Mouse (Mus musculus): ENCODE measurements around the gene Btbd9. TPM values are rescaled to one million over a fixed set of nuclear protein-coding genes. Genes with fewer than 3 reads are reported as not detected.

Btbd9 gene
- polyA plus RNA-seq, 1 experiment, result 15.3 TPM

DNA sequence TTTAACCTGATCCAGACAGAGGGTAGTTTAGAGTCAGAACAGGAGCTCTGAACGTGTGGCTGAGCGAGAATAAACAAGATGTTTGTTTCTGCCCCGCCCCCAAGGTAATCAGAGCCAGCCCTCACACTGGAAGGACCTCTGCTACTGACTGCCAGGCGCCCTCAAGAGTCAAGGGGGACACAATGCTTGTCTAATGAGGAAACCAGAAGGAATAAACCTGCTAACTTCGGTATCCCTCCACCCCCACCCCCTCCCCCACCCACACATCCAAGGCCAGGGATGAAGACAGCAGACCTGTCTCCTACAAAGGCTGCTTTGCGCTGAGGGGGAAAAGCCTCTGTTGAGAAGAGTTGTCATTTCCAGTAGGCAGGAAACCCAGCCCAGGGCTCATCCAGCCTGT, 18.6 kb upstream of the Btbd9 start:
- H3K36me3 ChIP-seq (ENCODE audit: control insufficient read depth, insufficient read depth), result peaks cover 65% of the 10 kb centered on the region
- no peaks in the 10 kb centered on the region for H3K27me3 ChIP-seq (ENCODE audit: control insufficient read depth, insufficient read depth, insufficient read length)
- no peak overlapping the region for H3K4me3 ChIP-seq (ENCODE audit: insufficient read depth, poor library complexity, severe bottlenecking)
- no peak overlapping the region for H3ac ChIP-seq (ENCODE audit: control insufficient read depth, insufficient read length, low read depth)
- no peaks in the 10 kb centered on the region for H3K79me2 ChIP-seq (ENCODE audit: control insufficient read depth, insufficient read depth)
- TF ChIP-seq CTCF (IDR thresholded peaks at IDR 0.05; ENCODE audit: control insufficient read depth, insufficient read depth, insufficient read length), result no peak
- H3K79me3 ChIP-seq (ENCODE audit: low read depth), result no peaks in the 10 kb centered on the region

GRCm38 (mm10) chr17:30594407-30594806, 18.1 kb upstream of the Btbd9 start:
- Histone ChIP-seq H3K79me2 (ENCODE audit: control insufficient read depth, insufficient read depth) (no peaks in the 10 kb centered on the region), H3ac (ENCODE audit: control insufficient read depth, insufficient read length, low read depth) (no peak overlapping the region), H3K4me3 (ENCODE audit: insufficient read depth, poor library complexity, severe bottlenecking) (no peak overlapping the region), H3K79me3 (ENCODE audit: low read depth) (no peaks in the 10 kb centered on the region), H3K27me3 (ENCODE audit: control insufficient read depth, insufficient read depth, insufficient read length) (no peaks in the 10 kb centered on the region), H3K36me3 (ENCODE audit: control insufficient read depth, insufficient read depth) (peaks cover 61% of the 10 kb centered on the region)
- TF ChIP-seq MYOD1 (IDR thresholded peaks at IDR 0.05; ENCODE audit: control insufficient read depth, insufficient read length, low read depth) (no peak), FOSL1 (IDR thresholded peaks at IDR 0.05; ENCODE audit: insufficient read depth, low read length, poor library complexity, severe bottlenecking) (no peak), MAX (IDR thresholded peaks at IDR 0.05) (no peak), CEBPB (IDR thresholded peaks at IDR 0.05; ENCODE audit: low read depth) (no peak), CTCF (IDR thresholded peaks at IDR 0.05; ENCODE audit: control insufficient read depth, insufficient read depth, insufficient read length) (no peak), MYOG (IDR thresholded peaks at IDR 0.05; ENCODE audit: control insufficient read depth, extremely low read depth, insufficient read length) (no peak), USF1 (IDR thresholded peaks at IDR 0.05; ENCODE audit: low read depth) (no peak)

GRCm38 (mm10) chr17:30590417-30591198, 14.3 kb upstream of the Btbd9 start:
- H3K36me3 ChIP-seq (ENCODE audit: control insufficient read depth, insufficient read depth), result peaks cover 24% of the 10 kb centered on the region
- TF ChIP-seq USF1 (IDR thresholded peaks at IDR 0.05; ENCODE audit: low read depth) (no peak), CTCF (IDR thresholded peaks at IDR 0.05; ENCODE audit: control insufficient read depth, insufficient read depth, insufficient read length) (peak; percentile 16)
- no peaks in the 10 kb centered on the region for H3K79me3 ChIP-seq (ENCODE audit: low read depth)
- no peak overlapping the region for H3K4me3 ChIP-seq (ENCODE audit: insufficient read depth, poor library complexity, severe bottlenecking)
- no peaks in the 10 kb centered on the region for H3K27me3 ChIP-seq (ENCODE audit: control insufficient read depth, insufficient read depth, insufficient read length)
- H3ac ChIP-seq (ENCODE audit: control insufficient read depth, insufficient read length, low read depth), result no peak overlapping the region
- H3K79me2 ChIP-seq (ENCODE audit: control insufficient read depth, insufficient read depth), result no peaks in the 10 kb centered on the region

DNA sequence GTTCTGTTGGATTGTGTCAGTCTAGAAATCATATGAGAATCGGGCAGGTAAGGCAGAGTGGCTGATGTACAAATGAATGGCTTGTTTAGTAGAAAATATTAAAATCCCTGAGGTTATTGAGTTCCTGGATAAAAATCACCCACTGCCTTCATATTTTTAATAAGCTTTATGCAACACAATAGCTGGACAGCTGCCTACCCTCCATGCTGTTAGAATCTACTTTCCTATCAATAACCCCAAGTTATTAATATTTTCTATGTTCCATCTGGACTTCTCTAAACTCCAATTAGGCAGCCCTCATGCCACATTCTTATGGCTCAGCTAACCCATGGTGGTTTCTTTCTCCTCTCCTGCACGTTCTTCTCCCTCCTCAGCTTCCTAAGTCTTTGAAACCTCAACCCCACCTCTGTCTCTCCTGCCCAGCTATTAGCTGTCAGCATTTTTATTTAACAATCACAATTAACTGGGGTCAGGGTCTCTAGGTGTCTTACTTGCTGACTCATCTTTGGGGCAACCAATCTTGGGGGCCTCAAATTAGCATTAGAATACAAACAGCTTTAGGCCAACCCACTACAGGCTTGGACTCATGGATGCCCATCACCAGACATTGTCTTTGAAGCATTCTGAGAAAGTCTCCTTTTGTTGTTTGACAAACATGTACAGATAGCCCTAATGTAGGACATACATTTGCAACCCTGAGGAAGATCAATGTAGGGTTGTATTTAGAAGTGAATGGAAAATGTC, 7.1 kb upstream of the Btbd9 start:
- no peaks in the 10 kb centered on the region for H3K79me3 ChIP-seq (ENCODE audit: low read depth)
- no peak for TF ChIP-seq USF1 (IDR thresholded peaks at IDR 0.05; ENCODE audit: low read depth)
- TF ChIP-seq FOSL1 (IDR thresholded peaks at IDR 0.05; ENCODE audit: insufficient read depth, low read length, poor library complexity, severe bottlenecking), result no peak
- no peak for TF ChIP-seq CTCF (IDR thresholded peaks at IDR 0.05; ENCODE audit: control insufficient read depth, insufficient read depth, insufficient read length)
- TF ChIP-seq MYOD1 (IDR thresholded peaks at IDR 0.05; ENCODE audit: control insufficient read depth, insufficient read length, low read depth), result no peak
- TF ChIP-seq MAX (IDR thresholded peaks at IDR 0.05), result no peak
- TF ChIP-seq MYOG (IDR thresholded peaks at IDR 0.05; ENCODE audit: control insufficient read depth, extremely low read depth, insufficient read length), result no peak
- no peak for TF ChIP-seq CEBPB (IDR thresholded peaks at IDR 0.05; ENCODE audit: low read depth)
- no peak overlapping the region for H3K4me3 ChIP-seq (ENCODE audit: insufficient read depth, poor library complexity, severe bottlenecking)
- no peaks in the 10 kb centered on the region for H3K36me3 ChIP-seq (ENCODE audit: control insufficient read depth, insufficient read depth)
- no peaks in the 10 kb centered on the region for H3K79me2 ChIP-seq (ENCODE audit: control insufficient read depth, insufficient read depth)
- H3K27me3 ChIP-seq (ENCODE audit: control insufficient read depth, insufficient read depth, insufficient read length), result no peaks in the 10 kb centered on the region
- H3ac ChIP-seq (ENCODE audit: control insufficient read depth, insufficient read length, low read depth), result no peak overlapping the region

- H3ac ChIP-seq (ENCODE audit: control insufficient read depth, insufficient read length, low read depth), result no peak overlapping the region
- H3K79me3 ChIP-seq (ENCODE audit: low read depth), result no peaks in the 10 kb centered on the region
- no peak overlapping the region for H3K4me3 ChIP-seq (ENCODE audit: insufficient read depth, poor library complexity, severe bottlenecking)
- H3K27me3 ChIP-seq (ENCODE audit: control insufficient read depth, insufficient read depth, insufficient read length), result no peaks in the 10 kb centered on the region
- no peaks in the 10 kb centered on the region for H3K36me3 ChIP-seq (ENCODE audit: control insufficient read depth, insufficient read depth)
- H3K79me2 ChIP-seq (ENCODE audit: control insufficient read depth, insufficient read depth), result no peaks in the 10 kb centered on the region
- no peak for TF ChIP-seq FOSL1 (IDR thresholded peaks at IDR 0.05; ENCODE audit: insufficient read depth, low read length, poor library complexity, severe bottlenecking)
- no peak for TF ChIP-seq MYOD1 (IDR thresholded peaks at IDR 0.05; ENCODE audit: control insufficient read depth, insufficient read length, low read depth)
- no peak for TF ChIP-seq MYOG (IDR thresholded peaks at IDR 0.05; ENCODE audit: control insufficient read depth, extremely low read depth, insufficient read length)
- no peak for TF ChIP-seq CEBPB (IDR thresholded peaks at IDR 0.05; ENCODE audit: low read depth)
- no peak for TF ChIP-seq CTCF (IDR thresholded peaks at IDR 0.05; ENCODE audit: control insufficient read depth, insufficient read depth, insufficient read length)
- no peak for TF ChIP-seq USF1 (IDR thresholded peaks at IDR 0.05; ENCODE audit: low read depth)
Measured at GRCm38 (mm10) chr17:30582313-30582712, 6.0 kb upstream of the Btbd9 start.

- no peaks in the 10 kb centered on the region for H3K79me3 ChIP-seq (ENCODE audit: low read depth)
- H3K36me3 ChIP-seq (ENCODE audit: control insufficient read depth, insufficient read depth), result no peaks in the 10 kb centered on the region
- H3K4me3 ChIP-seq (ENCODE audit: insufficient read depth, poor library complexity, severe bottlenecking), result no peak overlapping the region
- no peaks in the 10 kb centered on the region for H3K27me3 ChIP-seq (ENCODE audit: control insufficient read depth, insufficient read depth, insufficient read length)
- H3ac ChIP-seq (ENCODE audit: control insufficient read depth, insufficient read length, low read depth), result no peak overlapping the region
- no peaks in the 10 kb centered on the region for H3K79me2 ChIP-seq (ENCODE audit: control insufficient read depth, insufficient read depth)
- TF ChIP-seq FOSL1 (IDR thresholded peaks at IDR 0.05; ENCODE audit: insufficient read depth, low read length, poor library complexity, severe bottlenecking), result no peak
- no peak for TF ChIP-seq MYOD1 (IDR thresholded peaks at IDR 0.05; ENCODE audit: control insufficient read depth, insufficient read length, low read depth)
- peak; percentile 45 for TF ChIP-seq USF1 (IDR thresholded peaks at IDR 0.05; ENCODE audit: low read depth)
- TF ChIP-seq CTCF (IDR thresholded peaks at IDR 0.05; ENCODE audit: control insufficient read depth, insufficient read depth, insufficient read length), result no peak
Measured at GRCm38 (mm10) chr17:30581201-30581600, 4.9 kb upstream of the Btbd9 start.

Measured in C2C12 (cell line).